Mouse (Mus musculus): ENCODE data around the gene Klhl30. TPM values are rescaled to one million over a fixed set of nuclear protein-coding genes. Genes with fewer than 3 reads are reported as not detected.

The Klhl30 gene
- total RNA-seq, 2 experiments from 2014 or later, result 43.9 to 47.6 TPM

DNA sequence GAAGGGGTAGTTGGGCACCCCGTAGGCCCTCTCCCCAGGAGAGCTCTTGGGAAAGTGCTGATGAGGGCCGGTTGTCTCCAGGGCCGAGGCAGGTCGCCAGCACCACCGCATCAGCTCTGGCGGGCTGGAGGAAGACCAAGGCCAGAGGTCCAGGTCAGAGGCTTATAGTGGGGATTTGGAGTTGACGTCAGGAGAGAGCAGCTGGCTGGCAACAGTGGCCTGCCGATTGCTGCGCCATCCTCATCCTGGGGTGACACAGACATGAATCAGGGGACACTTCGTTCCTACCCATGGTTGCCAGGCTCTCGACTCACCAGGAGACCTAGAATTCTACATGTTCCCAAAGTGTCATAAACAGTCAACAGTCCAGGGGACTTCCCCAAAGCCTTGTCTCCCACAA lies 5.3 kb downstream of the Klhl30 start:
- DNase-seq, result no peak
- intact Hi-C loops (cut with DNase I), result no loop called here

DNA sequence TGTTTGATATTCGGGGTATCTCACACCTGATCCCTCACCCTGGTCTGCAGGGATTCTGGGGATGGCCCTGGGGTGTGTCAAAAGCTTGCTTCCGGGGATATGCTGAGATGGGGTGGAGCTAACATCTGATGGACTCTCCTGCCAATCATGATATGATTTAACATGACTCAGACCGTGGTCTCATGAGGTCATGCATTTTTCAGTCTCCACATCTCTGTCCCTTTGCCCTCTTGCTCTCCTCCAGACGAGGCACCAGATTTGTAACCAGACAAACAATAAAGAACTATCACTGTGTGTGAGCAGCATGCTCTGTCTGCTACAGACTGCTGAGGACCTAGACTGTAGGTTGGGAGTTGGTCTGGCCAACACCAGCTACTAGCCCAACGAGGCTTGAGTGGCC lies 11.3 kb downstream of the Klhl30 start:
- no peak for DNase-seq
- intact Hi-C loops (cut with DNase I), result no loop called here

DNA sequence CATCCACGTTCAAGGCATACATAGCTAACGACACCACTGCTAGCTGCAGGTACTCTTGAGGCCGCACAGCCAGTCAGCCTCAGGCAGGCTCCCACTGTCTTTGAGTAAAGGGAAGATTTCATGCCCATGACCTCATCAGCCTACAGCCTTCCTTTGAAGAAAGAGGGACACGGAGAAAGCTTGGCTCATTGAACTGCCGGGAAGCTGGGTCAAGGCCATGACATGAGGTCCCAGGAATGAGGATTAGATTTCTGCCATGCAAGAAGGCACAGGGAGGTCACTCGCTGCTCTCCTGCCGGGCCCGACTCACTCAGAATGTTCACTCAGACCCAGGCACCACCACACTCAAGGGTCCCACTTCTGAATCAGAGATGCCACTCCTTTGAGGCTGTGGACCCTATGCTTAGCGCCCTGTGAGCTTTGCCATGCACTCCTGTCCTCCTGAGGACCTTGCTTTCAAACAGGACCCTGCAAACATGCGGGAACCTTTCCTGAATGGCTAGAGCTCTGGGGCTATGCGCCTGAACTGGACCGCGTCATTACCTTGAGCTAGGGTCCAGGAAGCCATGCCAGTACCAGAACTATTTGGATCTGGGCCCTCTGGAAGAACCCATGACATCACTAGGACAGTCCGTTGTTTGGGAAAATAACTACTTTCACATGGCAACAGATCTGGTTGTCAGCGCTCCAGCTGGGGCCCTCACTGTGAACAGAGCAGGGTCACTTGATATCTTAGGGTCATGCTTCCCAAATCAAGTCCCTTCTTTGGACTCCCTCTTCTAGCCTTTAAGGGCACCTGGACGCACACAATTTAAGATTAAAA lies 14.2 kb downstream of the Klhl30 start:
- intact Hi-C loops (cut with DNase I), result no loop called here
- peak in 1 of 2 experiments; percentile 12 for DNase-seq

DNA sequence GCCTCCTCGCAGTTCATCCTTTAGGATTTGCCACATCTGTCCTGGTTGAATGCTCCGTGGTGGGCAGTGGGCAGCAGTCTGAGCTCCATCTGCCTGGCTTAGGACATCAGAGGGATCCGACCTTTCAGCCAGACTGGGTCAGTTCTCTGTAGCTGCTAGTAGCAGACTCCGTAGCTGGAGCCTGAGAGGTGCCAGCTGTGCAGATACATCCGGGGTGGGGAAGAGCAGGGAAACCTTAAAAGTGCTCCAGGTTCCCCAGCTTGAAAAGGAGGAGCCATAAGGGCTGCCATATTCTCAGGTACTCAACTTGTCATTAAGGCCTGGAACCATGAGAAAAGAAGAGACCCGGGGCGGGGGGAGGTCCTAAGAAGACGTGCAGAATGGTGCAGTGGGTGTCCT lies 15.0 kb downstream of the Klhl30 start:
- intact Hi-C loops (cut with DNase I), result no loop called here
- DNase-seq, result no peak

DNA sequence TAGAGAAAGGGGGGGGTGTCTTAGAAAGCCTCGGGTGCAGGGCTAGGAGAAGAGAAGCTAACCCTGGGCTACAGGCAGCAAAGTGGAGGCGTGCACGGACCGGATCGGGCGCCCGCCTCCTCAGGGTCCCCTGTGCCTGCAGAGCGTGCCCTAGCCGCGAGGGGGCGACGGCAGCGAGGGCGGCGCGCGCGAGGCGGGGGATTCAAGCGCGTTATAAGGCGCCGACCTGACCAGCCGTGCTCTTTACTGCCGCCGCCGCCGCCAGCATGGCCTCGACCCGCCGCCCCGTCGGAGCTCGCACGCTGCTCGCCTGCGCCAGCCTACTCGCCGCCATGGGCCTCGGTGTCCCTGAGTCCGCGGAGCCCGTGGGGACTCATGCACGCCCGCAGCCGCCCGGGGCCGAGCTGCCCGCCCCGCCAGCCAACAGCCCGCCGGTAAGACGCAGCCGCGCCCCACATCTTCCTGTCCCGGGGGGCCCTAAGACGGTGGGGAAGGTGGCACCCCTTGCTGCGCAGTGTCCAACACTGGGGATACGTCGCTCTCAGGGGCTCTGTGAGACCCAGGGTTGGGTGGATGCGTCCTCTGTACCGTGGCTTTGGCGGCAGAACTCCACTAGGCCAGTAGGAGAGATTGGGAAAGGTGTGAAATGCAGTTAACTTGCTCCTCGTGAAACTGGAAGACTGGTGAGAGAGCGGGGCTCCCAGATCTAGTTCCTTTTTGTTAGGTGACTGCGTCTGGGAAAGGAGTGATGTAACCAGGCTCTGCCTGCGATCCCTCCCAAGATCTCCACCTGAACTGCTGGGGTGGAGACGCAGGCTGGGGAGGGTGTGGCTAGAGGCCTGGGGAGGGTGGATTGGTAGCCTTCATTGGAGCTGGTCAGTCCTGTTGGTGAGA lies 15.6 kb downstream of the Klhl30 start, which contains the start of gene Erfe:
TSS of gene Erfe (plus strand) at position 216 of the 894 bp plus-strand sequence.
- peak; percentile 79 to 90 for DNase-seq

GRCm38 (mm10) chr1:91367295-91367694 lies 16.5 kb downstream of the Klhl30 start:
- DNase-seq, result no peak
- intact Hi-C loops (cut with DNase I), result no loop called here

More for the DNA sequence above, 15.6 kb downstream of the Klhl30 start, which contains the start of gene Erfe:
- intact Hi-C loops (cut with DNase I), result no loop called here

DNA sequence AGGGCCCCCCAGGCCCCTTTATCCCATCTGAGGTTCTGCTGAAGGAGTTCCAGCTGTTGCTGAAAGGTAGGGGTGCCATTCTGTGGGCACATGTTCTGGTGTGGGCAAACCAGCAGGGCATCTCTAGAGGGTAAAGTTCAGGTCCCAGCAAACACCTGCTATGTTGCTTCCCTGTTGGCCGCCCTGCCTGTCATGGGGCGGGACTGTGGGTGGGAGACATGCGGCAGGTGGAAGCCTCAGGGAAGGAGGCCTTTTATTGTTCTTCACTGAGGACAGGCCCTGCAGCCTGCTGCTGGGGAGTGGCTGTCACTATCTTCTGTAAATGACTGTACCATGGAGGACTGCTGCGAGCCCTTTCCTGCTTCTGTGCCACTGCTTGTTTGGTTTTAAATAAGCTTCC lies 18.6 kb downstream of the Klhl30 start:
- DNase-seq, result no peak
- intact Hi-C loops (cut with DNase I), result no loop called here

- DNase-seq, result peak; percentile 29 to 36
- intact Hi-C loops (cut with DNase I), result no loop called here
Observed at GRCm38 (mm10) chr1:91370055-91370454, 19.2 kb downstream of the Klhl30 start.

- intact Hi-C loops (cut with DNase I), result no loop called here
- DNase-seq, result no peak
Observed at GRCm38 (mm10) chr1:91373414-91373835, 22.6 kb downstream of the Klhl30 start.

- peak; percentile 77 to 85 for DNase-seq
- intact Hi-C loops (cut with DNase I), result no loop called here
Observed at GRCm38 (mm10) chr1:91380453-91381090, 29.8 kb downstream of the Klhl30 start.

GRCm38 (mm10) chr1:91381091-91381471 lies 30.3 kb downstream of the Klhl30 start:
- intact Hi-C loops (cut with DNase I), result no loop called here
- DNase-seq, result no peak

DNA sequence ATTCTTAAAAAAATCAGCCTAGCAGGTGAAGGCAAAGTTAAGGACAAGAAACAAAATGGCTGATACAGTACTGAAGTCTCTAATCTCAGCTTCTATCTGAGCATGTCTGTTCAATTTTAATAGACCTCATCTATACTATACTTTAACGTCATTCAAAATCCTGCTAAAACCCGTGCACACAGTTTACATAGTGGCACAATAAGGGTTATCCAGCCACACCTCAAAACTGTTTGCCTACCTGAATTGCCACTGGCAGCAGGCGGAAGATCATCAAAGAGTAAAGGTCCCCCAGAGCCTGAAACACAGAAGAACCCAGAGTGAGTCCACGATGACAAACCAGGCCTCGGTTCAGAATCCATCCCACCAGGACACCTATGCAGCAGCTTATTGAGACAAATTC lies 39.6 kb downstream of the Klhl30 start:
- intact Hi-C loops (cut with DNase I), result no loop called here
- no peak for DNase-seq

DNA sequence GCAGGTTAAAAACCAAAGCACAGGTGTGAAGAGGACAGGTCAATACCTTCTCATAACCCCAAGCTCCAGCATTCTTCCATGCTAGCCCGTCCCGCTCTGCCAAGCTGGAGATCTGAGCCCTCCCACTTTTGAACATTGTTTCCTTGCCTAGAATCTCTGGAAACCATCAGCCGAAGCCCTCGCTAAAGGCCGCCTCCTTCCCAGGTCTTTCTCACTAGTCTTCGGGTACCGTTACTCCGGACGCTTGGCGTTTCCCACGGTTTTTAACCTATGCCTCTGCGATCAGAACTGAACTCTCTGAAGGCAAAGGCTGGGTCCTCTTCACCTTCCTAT lies 47.1 kb downstream of the Klhl30 start:
- no peak for DNase-seq
- intact Hi-C loops (cut with DNase I), result no loop called here

- DNase-seq, result peak; percentile 86 to 89
- intact Hi-C loops (cut with DNase I), result no loop called here
Observed at GRCm38 (mm10) chr1:91398260-91399062, 47.6 kb downstream of the Klhl30 start, which contains the start of gene Ilkap. Gene Ilkap, minus strand, starts transcription at chr1:91398815.

GRCm38 (mm10) chr1:91404976-91405375 lies 54.2 kb downstream of the Klhl30 start:
- no peak for DNase-seq
- intact Hi-C loops (cut with DNase I), result loop anchor here (1.0 kb wide), 1 partner anchor 13 kb away; no protein-coding TSS in a partner anchor

GRCm38 (mm10) chr1:91405406-91406169 lies 54.8 kb downstream of the Klhl30 start:
- peak in 1 of 2 experiments; percentile 46 for DNase-seq
- intact Hi-C loops (cut with DNase I), result loop anchor here (1.0 kb wide), 1 partner anchor 13 kb away; no protein-coding TSS in a partner anchor

DNA sequence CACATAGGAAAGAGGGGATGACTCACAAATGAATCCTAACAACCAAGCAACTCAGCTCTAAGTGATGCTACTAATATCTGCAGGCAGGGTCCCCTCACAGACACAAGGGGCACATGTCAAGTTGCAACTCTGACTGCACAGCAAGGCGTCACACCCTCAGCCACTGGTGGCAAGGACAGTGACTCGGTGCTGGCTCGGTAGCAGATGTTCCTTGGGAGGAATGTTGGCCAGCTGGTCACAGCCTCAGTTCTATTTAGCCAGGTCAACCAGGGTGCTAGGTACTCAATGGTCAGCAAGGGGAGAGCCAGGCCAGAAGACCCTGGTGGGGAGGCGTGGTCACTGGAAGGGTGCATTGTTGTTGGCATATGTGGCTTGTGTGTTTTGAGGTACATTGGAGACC lies 57.0 kb downstream of the Klhl30 start:
- intact Hi-C loops (cut with DNase I), result no loop called here
- DNase-seq, result no peak

GRCm38 (mm10) chr1:91411631-91412285 lies 60.9 kb downstream of the Klhl30 start:
- intact Hi-C loops (cut with DNase I), result no loop called here
- DNase-seq, result no peak

Data from heart, postnatal 14 days (tissue).